Mouse (Mus musculus) bone marrow macrophage, adult 2 months (primary cell): Measurements from ENCODE around the gene Zfp64. TPM values are rescaled to one million over a fixed set of nuclear protein-coding genes. Genes with fewer than 3 reads are reported as not detected.
A peak's percentile ranks its signal among the peaks of the same experiment; 100 is the strongest.

Source experiments
- H3K27ac ChIP-seq: 2 replicates; pipeline ENCODE4 v1.5.1; 2012; ENCODE audit warnings: low read depth, low read length; ENCODE audit not compliant: insufficient read depth
- H3K4me1 ChIP-seq: 2 replicates; pipeline ENCODE4 v1.6.1; 2012; ENCODE audit warnings: low read length; ENCODE audit not compliant: control insufficient read depth, insufficient read depth
- H3K4me3 ChIP-seq: 2 replicates; pipeline ENCODE4 v1.5.1; 2012; ENCODE audit warnings: mild to moderate bottlenecking, low read length, moderate library complexity; ENCODE audit not compliant: insufficient read depth
- CTCF ChIP-seq: IDR thresholded peaks from 2 replicates; pipeline ENCODE4 v1.5.1; 2012; ENCODE audit warnings: low read depth, mild to moderate bottlenecking, low read length, moderate library complexity
- POLR2A ChIP-seq: IDR thresholded peaks from 2 replicates; pipeline ENCODE4 v1.6.1; 2012; ENCODE audit warnings: mild to moderate bottlenecking, low read depth, low read length, borderline replicate concordance
- polyA plus RNA-seq: library from polyadenylated mRNA; stranded (reverse); fragments of >200 nt; gene quantifications from 2 replicates; pipeline ENCODE4 v1.2.4, GENCODE M21; 2012; ENCODE audit not compliant: missing spikeins, insufficient read depth, insufficient read length

Gene Zfp64
- polyA plus RNA-seq, 1 experiment, result 9.9 TPM

- no peak for TF ChIP-seq POLR2A
- TF ChIP-seq CTCF, result no peak
- Histone ChIP-seq H3K4me3 (no peak overlapping the region), H3K4me1 (peaks cover 2% of the 10 kb centered on the region)
Observed at GRCm38 (mm10) chr2:168948506-168948905, 6.9 kb downstream of the Zfp64 start.

GRCm38 (mm10) chr2:168947663-168948062 is 7.7 kb downstream of the Zfp64 start:
- Histone ChIP-seq H3K27ac (no peak overlapping the region), H3K4me1 (no peaks in the 10 kb centered on the region), H3K4me3 (no peak overlapping the region)
- TF ChIP-seq POLR2A, result no peak
- TF ChIP-seq CTCF, result no peak

More at GRCm38 (mm10) chr2:168948506-168948905, 6.9 kb downstream of the Zfp64 start:
- H3K27ac ChIP-seq, result no peak overlapping the region

- Histone ChIP-seq H3K4me3 (no peak overlapping the region), H3K4me1 (no peaks in the 10 kb centered on the region), H3K27ac (no peak overlapping the region)
- TF ChIP-seq CTCF (no peak), POLR2A (no peak)
Observed at GRCm38 (mm10) chr2:168944011-168944410, 11.4 kb downstream of the Zfp64 start.

GRCm38 (mm10) chr2:168939941-168940340 is 15.4 kb downstream of the Zfp64 start:
- no peaks in the 10 kb centered on the region for H3K4me1 ChIP-seq
- H3K4me3 ChIP-seq, result no peak overlapping the region
- H3K27ac ChIP-seq, result no peak overlapping the region
- TF ChIP-seq POLR2A (no peak), CTCF (no peak)

GRCm38 (mm10) chr2:168939261-168939933 is 16.0 kb downstream of the Zfp64 start:
- Histone ChIP-seq H3K4me3 (no peak overlapping the region), H3K27ac (no peak overlapping the region), H3K4me1 (no peaks in the 10 kb centered on the region)
- TF ChIP-seq CTCF (no peak), POLR2A (no peak)

GRCm38 (mm10) chr2:168936896-168937295 is 18.5 kb downstream of the Zfp64 start:
- Histone ChIP-seq H3K27ac (no peak overlapping the region), H3K4me1 (no peaks in the 10 kb centered on the region), H3K4me3 (no peak overlapping the region)
- no peak for TF ChIP-seq POLR2A
- no peak; the same call in 1 of the 2 replicates for TF ChIP-seq CTCF

- no peak overlapping the region for H3K4me3 ChIP-seq
- H3K4me1 ChIP-seq, result no peaks in the 10 kb centered on the region
- no peak overlapping the region for H3K27ac ChIP-seq
- no peak for TF ChIP-seq CTCF
Observed at GRCm38 (mm10) chr2:168935165-168935564, 20.2 kb downstream of the Zfp64 start.

- TF ChIP-seq POLR2A (no peak), CTCF (no peak)
- Histone ChIP-seq H3K27ac (no peak overlapping the region), H3K4me1 (no peaks in the 10 kb centered on the region), H3K4me3 (no peak overlapping the region)
Observed at GRCm38 (mm10) chr2:168931686-168932085, 23.7 kb downstream of the Zfp64 start.

- H3K4me1 ChIP-seq, result no peaks in the 10 kb centered on the region
- no peak overlapping the region for H3K27ac ChIP-seq
- TF ChIP-seq POLR2A (no peak), CTCF (peak; percentile 43; the same call in 1 of the 2 replicates)
- H3K4me3 ChIP-seq, result no peak overlapping the region
Observed at GRCm38 (mm10) chr2:168929691-168930090, 25.7 kb downstream of the Zfp64 start.

- no peak overlapping the region for H3K27ac ChIP-seq
- TF ChIP-seq CTCF (no peak), POLR2A (no peak)
Observed at GRCm38 (mm10) chr2:168927401-168927800, 28.0 kb downstream of the Zfp64 start.

More at GRCm38 (mm10) chr2:168927401-168927800, 28.0 kb downstream of the Zfp64 start:
- no peaks in the 10 kb centered on the region for H3K4me1 ChIP-seq
- no peak overlapping the region for H3K4me3 ChIP-seq
